Mouse (Mus musculus): ENCODE data around the gene D7Ertd443e. TPM values are rescaled to one million over a fixed set of nuclear protein-coding genes. Genes with fewer than 3 reads are reported as not detected.

D7Ertd443e gene
- polyA plus RNA-seq, 1 experiment from 2014 or later, result not detected

- Histone ChIP-seq H3K9me3 (replicated peaks) (no peaks in the 10 kb centered on the region), H3K4me1 (peaks cover 15% of the 10 kb centered on the region), H3K36me3 (no peaks in the 10 kb centered on the region), H3K27me3 (ENCODE audit: low read depth, poor library complexity, severe bottlenecking) (no peaks in the 10 kb centered on the region), H3K27ac (no peak overlapping the region), H3K4me3 (no peak overlapping the region)
- WGBS, result 89% methylated on average over 2 of the region's 2 CpGs
- no peak for DNase-seq (ENCODE audit: low spot score)
Measured at GRCm38 (mm10) chr7:134235552-134235951, 149.9 kb downstream of the D7Ertd443e start.

- Histone ChIP-seq H3K9me3 (replicated peaks) (no peaks in the 10 kb centered on the region), H3K36me3 (no peaks in the 10 kb centered on the region), H3K27ac (peak within 1 kb of the TSS; percentile 62), H3K27me3 (ENCODE audit: low read depth, poor library complexity, severe bottlenecking) (peaks cover 6% of the 10 kb centered on the region; the same call in 1 of the 2 replicates), H3K4me3 (no peak within 1 kb of the TSS), H3K4me1 (peaks cover 37% of the 10 kb centered on the region)
- WGBS, result 72% methylated on average over 14 of the region's 14 CpGs
- DNase-seq (ENCODE audit: low spot score), result no peak
Measured at GRCm38 (mm10) chr7:134231378-134232346, 153.8 kb downstream of the D7Ertd443e start, which contains the start of gene Adam12. Gene Adam12 (minus strand): TSS chr7:134232146.

- Histone ChIP-seq H3K4me3 (no peak overlapping the region), H3K9me3 (replicated peaks) (no peaks in the 10 kb centered on the region), H3K36me3 (no peaks in the 10 kb centered on the region), H3K27me3 (ENCODE audit: low read depth, poor library complexity, severe bottlenecking) (peaks cover 15% of the 10 kb centered on the region), H3K27ac (no peak overlapping the region), H3K4me1 (peaks cover 44% of the 10 kb centered on the region)
- no peak for DNase-seq (ENCODE audit: low spot score)
- WGBS, result 85% methylated on average over 3 of the region's 3 CpGs
Measured at GRCm38 (mm10) chr7:134230708-134231107, 154.8 kb downstream of the D7Ertd443e start.

GRCm38 (mm10) chr7:134229899-134230298, 155.6 kb downstream of the D7Ertd443e start:
- Histone ChIP-seq H3K27me3 (ENCODE audit: low read depth, poor library complexity, severe bottlenecking) (peaks cover 18% of the 10 kb centered on the region), H3K4me3 (no peak overlapping the region), H3K4me1 (peaks cover 51% of the 10 kb centered on the region), H3K9me3 (replicated peaks) (no peaks in the 10 kb centered on the region), H3K27ac (no peak overlapping the region), H3K36me3 (no peaks in the 10 kb centered on the region)
- no peak for DNase-seq (ENCODE audit: low spot score)
- 73% methylated on average over 2 of the region's 2 CpGs for WGBS

GRCm38 (mm10) chr7:134227773-134228455, 157.5 kb downstream of the D7Ertd443e start:
- H3K4me1 ChIP-seq, result peaks cover 59% of the 10 kb centered on the region
- peak overlapping the region; percentile 56 for H3K27ac ChIP-seq
- peaks cover 27% of the 10 kb centered on the region for H3K27me3 ChIP-seq (ENCODE audit: low read depth, poor library complexity, severe bottlenecking)
- H3K4me3 ChIP-seq, result no peak overlapping the region
- WGBS, result 28% methylated on average over 13 of the region's 13 CpGs
- H3K9me3 ChIP-seq (replicated peaks), result no peaks in the 10 kb centered on the region
- peak; percentile 41 for DNase-seq (ENCODE audit: low spot score)
- H3K36me3 ChIP-seq, result no peaks in the 10 kb centered on the region

- no peaks in the 10 kb centered on the region for H3K9me3 ChIP-seq (replicated peaks)
- peaks cover 27% of the 10 kb centered on the region for H3K27me3 ChIP-seq (ENCODE audit: low read depth, poor library complexity, severe bottlenecking)
- peak overlapping the region; percentile 6; the same call in 1 of the 2 replicates for H3K27ac ChIP-seq
- 83% methylated on average over 4 of the region's 4 CpGs for WGBS
- DNase-seq (ENCODE audit: low spot score), result no peak
- peaks cover 51% of the 10 kb centered on the region for H3K4me1 ChIP-seq
- H3K36me3 ChIP-seq, result no peaks in the 10 kb centered on the region
- no peak overlapping the region for H3K4me3 ChIP-seq
Measured at GRCm38 (mm10) chr7:134227101-134227500, 158.4 kb downstream of the D7Ertd443e start.

- DNase-seq (ENCODE audit: low spot score), result no peak
- H3K9me3 ChIP-seq (replicated peaks), result no peaks in the 10 kb centered on the region
- peaks cover 45% of the 10 kb centered on the region for H3K4me1 ChIP-seq
- WGBS, result 79% methylated on average over 3 of the region's 3 CpGs
- H3K4me3 ChIP-seq, result no peak overlapping the region
- no peak overlapping the region for H3K27ac ChIP-seq
- no peaks in the 10 kb centered on the region for H3K36me3 ChIP-seq
- peaks cover 27% of the 10 kb centered on the region for H3K27me3 ChIP-seq (ENCODE audit: low read depth, poor library complexity, severe bottlenecking)
Measured at GRCm38 (mm10) chr7:134226231-134226630, 159.2 kb downstream of the D7Ertd443e start.

- H3K4me3 ChIP-seq, result peak overlapping the region; percentile 77
- no peaks in the 10 kb centered on the region for H3K36me3 ChIP-seq
- peaks cover 45% of the 10 kb centered on the region for H3K4me1 ChIP-seq
- H3K27me3 ChIP-seq (ENCODE audit: low read depth, poor library complexity, severe bottlenecking), result peaks cover 27% of the 10 kb centered on the region
- peak overlapping the region; percentile 88 for H3K27ac ChIP-seq
- no peaks in the 10 kb centered on the region for H3K9me3 ChIP-seq (replicated peaks)
- WGBS, result under 1% methylated on average over 90 of the region's 90 CpGs
- DNase-seq (ENCODE audit: low spot score), result peak; percentile 83
Measured at GRCm38 (mm10) chr7:134224741-134225612, 160.5 kb downstream of the D7Ertd443e start.

- Histone ChIP-seq H3K4me3 (peak overlapping the region; percentile 77), H3K36me3 (no peaks in the 10 kb centered on the region), H3K9me3 (replicated peaks) (no peaks in the 10 kb centered on the region), H3K27ac (peak overlapping the region; percentile 88), H3K27me3 (ENCODE audit: low read depth, poor library complexity, severe bottlenecking) (peaks cover 27% of the 10 kb centered on the region), H3K4me1 (peaks cover 45% of the 10 kb centered on the region)
- 2% methylated on average over 14 of the region's 14 CpGs for WGBS
- DNase-seq (ENCODE audit: low spot score), result no peak
Measured at GRCm38 (mm10) chr7:134224421-134224740, 161.1 kb downstream of the D7Ertd443e start.

GRCm38 (mm10) chr7:134223444-134224161, 161.9 kb downstream of the D7Ertd443e start:
- WGBS, result 32% methylated on average over 16 of the region's 16 CpGs
- Histone ChIP-seq H3K27ac (no peak overlapping the region), H3K4me1 (peaks cover 42% of the 10 kb centered on the region)

More at GRCm38 (mm10) chr7:134223444-134224161, 161.9 kb downstream of the D7Ertd443e start:
- H3K9me3 ChIP-seq (replicated peaks), result no peaks in the 10 kb centered on the region
- peak; percentile 90 for DNase-seq (ENCODE audit: low spot score)
- peak overlapping the region; percentile 77 for H3K4me3 ChIP-seq
- no peaks in the 10 kb centered on the region for H3K36me3 ChIP-seq
- peaks cover 27% of the 10 kb centered on the region for H3K27me3 ChIP-seq (ENCODE audit: low read depth, poor library complexity, severe bottlenecking)

All from limb, embryonic 10.5 days (tissue).